Mouse (Mus musculus): ENCODE measurements at regions not wholly inside any gene's neighbourhood (a gene's known extent, or its start where the extent isn't known, plus 50 kb on each side); places are given as distances from the start of the nearest gene placed in this dataset.

- no peak for DNase-seq (ENCODE audit: extremely low read depth, insufficient read length, low spot score)
Measured at GRCm38 (mm10) chr6:50991528-50992125, 337.4 kb upstream of the Npvf start.

DNA sequence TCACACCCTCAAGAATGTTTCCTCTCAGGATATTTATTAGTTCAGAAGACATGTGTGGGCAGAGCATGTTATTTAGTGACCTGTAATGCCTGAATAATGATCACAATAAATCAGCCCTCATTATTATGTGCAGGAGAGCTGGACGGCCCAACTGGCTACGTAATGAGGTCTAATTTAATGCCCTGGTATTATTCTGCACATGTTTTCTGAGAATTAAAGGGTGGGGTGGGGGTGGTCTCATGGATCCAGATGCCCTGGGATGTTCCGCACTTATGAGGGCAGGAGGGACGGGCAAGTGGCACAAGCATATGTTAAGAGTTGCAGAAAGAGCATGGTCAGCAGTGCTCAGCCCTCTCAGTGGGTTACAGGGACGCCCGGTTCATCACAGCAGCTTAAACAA is 339.7 kb upstream of the Npvf start:
- no peak for DNase-seq (ENCODE audit: extremely low read depth, insufficient read length, low spot score)

GRCm38 (mm10) chr6:51002713-51003112 is 348.5 kb upstream of the Npvf start:
- DNase-seq (ENCODE audit: extremely low read depth, insufficient read length, low spot score) = no peak

GRCm38 (mm10) chr6:51006074-51006591 is 351.9 kb upstream of the Npvf start:
- no peak for DNase-seq (ENCODE audit: extremely low read depth, insufficient read length, low spot score)

GRCm38 (mm10) chr6:51009526-51010340 is 355.5 kb upstream of the Npvf start:
- no peak for DNase-seq (ENCODE audit: extremely low read depth, insufficient read length, low spot score)

GRCm38 (mm10) chr6:51010536-51010935 is 356.3 kb upstream of the Npvf start:
- DNase-seq (ENCODE audit: extremely low read depth, insufficient read length, low spot score) = no peak

DNA sequence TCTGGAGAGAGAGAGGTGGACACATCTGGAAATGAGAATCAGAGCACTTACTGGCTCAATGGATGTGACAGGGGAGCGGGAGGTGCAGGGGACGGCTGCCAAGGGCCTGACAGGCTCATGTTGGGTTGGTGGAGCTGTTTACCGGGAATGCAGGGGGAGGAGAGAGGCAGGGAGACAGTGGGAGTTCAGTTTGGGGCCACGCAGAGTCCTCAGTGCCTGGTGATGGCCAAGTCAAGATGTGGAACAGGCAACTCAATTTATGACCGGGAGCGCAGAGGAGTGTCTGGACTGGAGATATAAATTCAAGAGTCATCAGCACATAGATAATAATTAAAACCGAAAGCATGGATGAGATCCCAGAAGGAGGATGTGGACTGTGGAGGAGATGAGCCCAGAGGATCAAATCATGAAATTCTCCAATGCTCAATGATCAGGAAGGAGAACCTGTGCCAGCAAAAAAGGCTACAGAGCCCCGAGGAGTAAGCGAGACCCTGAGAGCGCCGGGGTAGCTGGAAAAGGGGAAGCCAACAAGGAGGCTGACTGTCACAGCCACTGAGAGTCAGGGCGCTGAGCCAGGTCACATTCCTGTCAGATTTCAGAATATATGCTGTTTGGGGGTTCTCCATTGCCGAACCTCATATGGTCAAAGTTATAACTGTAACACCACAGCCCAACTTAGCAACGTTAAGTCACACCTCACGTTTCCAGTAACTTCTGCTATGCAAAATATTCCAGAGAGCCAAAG is 358.0 kb upstream of the Npvf start:
- DNase-seq (ENCODE audit: extremely low read depth, insufficient read length, low spot score) = no peak

- DNase-seq (ENCODE audit: extremely low read depth, insufficient read length, low spot score) = no peak
Measured at GRCm38 (mm10) chr6:51015735-51016134, 361.5 kb upstream of the Npvf start.

GRCm38 (mm10) chr6:51016441-51017070 is 362.3 kb upstream of the Npvf start:
- no peak for DNase-seq (ENCODE audit: extremely low read depth, insufficient read length, low spot score)

DNA sequence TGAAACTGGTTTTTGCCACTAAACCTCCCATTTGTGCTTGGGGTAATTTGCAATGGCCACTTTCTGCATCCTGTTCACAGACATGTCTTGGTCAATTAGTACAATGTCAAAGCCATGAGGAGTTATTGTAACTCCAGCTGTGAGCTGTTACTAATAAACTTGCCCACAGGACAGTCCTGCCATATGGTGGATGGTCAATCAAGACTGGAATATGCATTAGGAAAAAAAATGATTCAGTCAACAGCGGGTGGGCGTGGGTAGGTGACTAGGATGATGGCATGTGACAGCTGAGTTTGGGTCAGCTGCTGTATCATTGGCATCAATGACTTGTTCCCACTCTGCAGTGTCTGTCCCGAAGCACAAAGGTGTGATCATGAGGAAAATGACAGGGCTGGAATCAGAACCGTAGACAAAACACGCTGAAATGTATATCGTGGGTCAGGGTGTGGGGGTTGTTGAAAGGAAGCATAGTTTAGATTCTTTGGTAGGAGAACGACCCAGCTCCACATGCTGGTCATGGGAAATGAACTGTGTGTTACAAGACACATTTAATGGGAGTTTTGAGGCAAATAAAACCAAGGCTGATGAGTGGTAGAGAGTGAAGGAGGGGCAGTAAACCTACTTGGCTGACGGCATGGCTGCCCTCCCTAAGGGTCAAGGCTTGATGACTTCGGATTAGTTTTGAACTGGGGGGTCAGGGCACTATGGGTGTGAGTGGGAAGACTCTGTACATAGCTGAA is 363.2 kb upstream of the Npvf start:
- no peak for DNase-seq (ENCODE audit: extremely low read depth, insufficient read length, low spot score)

- DNase-seq (ENCODE audit: extremely low read depth, insufficient read length, low spot score) = no peak
Measured at GRCm38 (mm10) chr6:51021206-51021605, 367.0 kb upstream of the Npvf start.

DNA sequence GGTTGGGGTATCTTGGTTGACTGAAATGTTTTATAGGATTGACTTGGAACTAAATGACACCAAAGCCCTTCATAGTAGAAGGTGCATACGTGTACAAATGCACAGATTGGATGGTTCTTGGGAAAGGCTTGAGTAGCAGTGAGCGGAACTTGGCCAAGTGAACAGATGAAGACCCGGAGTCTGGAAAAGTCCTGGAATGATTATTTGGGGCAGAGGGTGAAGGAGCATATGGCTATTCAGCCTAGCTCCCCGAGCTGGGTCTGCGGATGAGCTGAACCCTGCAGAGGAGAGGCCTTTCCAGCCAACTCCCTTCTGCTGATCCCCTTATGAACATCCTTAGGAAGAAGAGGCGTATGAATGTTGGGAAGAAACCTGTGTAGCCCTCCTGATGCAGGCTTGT is 369.1 kb upstream of the Npvf start:
- no peak for DNase-seq (ENCODE audit: extremely low read depth, insufficient read length, low spot score)

GRCm38 (mm10) chr6:51024756-51025155 is 370.5 kb upstream of the Npvf start:
- DNase-seq (ENCODE audit: extremely low read depth, insufficient read length, low spot score) = peak; percentile 15

DNA sequence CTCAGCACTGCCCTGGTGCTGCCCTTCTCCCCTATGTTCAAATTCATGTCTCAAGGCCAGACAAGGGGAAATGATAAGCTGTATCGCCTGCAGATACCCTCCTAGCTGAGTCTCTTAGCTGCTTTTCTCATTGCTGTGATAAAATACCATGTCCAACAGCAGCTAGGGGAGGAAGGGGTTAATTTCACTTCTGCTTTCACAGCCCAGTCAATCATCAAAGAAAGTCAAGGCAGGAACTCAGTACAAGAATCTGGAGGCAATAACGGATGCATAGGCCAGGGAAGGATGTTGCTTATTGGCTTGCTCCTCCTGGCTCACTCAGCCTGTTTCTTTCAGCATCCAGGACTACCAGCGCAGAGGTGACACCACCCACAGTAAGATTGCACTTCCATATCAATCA is 371.2 kb upstream of the Npvf start:
- DNase-seq (ENCODE audit: extremely low read depth, insufficient read length, low spot score) = no peak

GRCm38 (mm10) chr6:51027296-51027695 is 373.1 kb upstream of the Npvf start:
- no peak for DNase-seq (ENCODE audit: extremely low read depth, insufficient read length, low spot score)

DNA sequence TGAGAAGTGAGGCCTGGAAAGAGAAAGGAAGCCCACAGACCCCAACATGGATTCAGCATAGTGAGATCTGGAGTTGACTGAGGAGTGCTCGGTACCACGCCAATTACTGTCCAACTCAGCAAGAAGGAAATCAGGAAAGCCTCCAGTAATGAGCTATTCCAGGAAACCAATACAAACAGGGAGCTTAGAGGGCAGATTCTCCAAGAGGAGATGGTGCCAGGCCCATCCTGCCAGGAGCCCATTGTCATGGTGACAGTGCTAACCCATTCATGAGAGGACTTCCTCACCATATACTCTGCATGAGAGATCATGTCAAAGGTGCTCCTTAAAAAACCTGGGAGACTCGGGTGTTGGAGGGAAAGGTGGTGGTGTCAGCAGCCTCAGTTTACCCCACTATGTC is 375.3 kb upstream of the Npvf start:
- DNase-seq (ENCODE audit: extremely low read depth, insufficient read length, low spot score) = no peak

DNA sequence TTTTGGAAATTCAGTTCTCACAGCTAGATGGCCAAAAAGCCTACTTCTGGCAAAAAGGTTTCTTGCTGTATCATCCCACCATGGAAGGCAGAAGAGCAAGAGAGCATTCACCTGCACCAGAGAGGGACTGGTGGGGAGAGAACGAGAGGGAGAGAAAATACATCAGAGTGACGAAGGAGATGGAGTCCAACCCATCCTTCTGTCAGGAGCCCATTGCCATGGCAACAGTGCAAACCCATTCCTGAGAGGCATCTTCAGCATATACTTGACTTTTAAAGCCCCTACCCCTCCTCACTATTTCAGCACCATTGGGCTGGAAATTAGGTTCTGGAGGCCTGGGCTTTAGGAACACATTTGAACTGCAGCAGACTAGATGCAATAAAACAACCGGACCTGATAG is 375.7 kb upstream of the Npvf start:
- no peak for DNase-seq (ENCODE audit: extremely low read depth, insufficient read length, low spot score)

DNA sequence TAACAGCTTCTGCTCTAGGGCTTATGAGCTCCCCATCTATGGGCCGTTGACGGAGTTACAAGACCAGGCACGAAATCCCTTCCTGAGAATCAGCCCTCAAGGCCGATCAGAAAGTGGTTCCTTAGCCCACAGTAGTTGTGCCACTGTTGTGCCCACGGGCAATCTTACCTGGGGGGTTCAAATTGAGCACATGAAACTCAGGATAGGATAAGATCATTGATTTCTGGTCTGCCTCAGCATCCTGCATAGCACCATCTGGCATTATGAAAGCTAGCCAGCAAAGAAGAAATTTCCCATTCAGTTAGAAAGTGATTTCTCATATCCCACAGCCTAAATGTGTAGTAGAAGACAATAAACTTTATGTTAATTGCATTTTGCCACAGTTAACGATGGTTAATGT is 379.6 kb upstream of the Npvf start:
- DNase-seq (ENCODE audit: extremely low read depth, insufficient read length, low spot score) = no peak

- DNase-seq (ENCODE audit: extremely low read depth, insufficient read length, low spot score) = no peak
Measured at GRCm38 (mm10) chr6:51036074-51036473, 381.8 kb upstream of the Npvf start.

DNA sequence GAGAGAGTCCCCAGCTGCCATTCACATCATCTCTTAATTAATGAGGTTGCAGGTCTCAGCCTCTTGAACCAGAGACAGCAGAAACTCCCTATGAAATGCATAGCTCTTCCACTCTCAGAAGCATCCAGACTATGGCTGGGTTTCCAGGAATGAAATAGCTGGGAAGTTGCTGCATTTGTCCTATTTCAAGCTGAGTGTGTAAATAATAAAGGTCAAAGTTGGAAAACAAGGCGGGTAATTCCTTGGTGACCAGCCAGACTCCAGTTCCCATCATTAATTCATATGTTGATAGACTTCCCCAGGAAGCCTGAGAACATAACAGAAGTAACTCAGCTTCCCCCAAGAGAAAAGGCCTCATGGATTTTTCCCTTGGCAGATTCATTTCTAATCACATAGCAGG is 382.3 kb upstream of the Npvf start:
- no peak for DNase-seq (ENCODE audit: extremely low read depth, insufficient read length, low spot score)
